Mouse (Mus musculus) liver, embryonic 11.5 days (tissue): ENCODE data around the gene Trpc4. TPM values are rescaled to one million over a fixed set of nuclear protein-coding genes. Genes with fewer than 3 reads are reported as not detected.

Experiments
- ATAC-seq: fragments of 200-750 bp; cut with Nextera tagmentation; replicated peaks from 2 replicates; pipeline ENCODE4 v1.8.0; 2017; ENCODE audit warnings: moderate number of reproducible peaks, mild to moderate bottlenecking, moderate TSS enrichment, moderate library complexity; ENCODE audit not compliant: low FRiP score
- DNase-seq: peaks from one replicate; pipeline ENCODE4 v3.0.0-alpha.2; 2017; ENCODE audit warnings: low spot score
- H3K27ac ChIP-seq: fragments of 300-500 bp; sonication (generic); 2 replicates; pipeline ENCODE4 v1.5.1; 2014; ENCODE audit warnings: mild to moderate bottlenecking, low read depth, low read length, control low read depth
- H3K27me3 ChIP-seq: fragments of 300-500 bp; sonication (generic); replicated peaks from 2 replicates; pipeline ENCODE4 v1.6.1; 2014; ENCODE audit warnings: low read length, mixed read lengths; ENCODE audit not compliant: control insufficient read depth, insufficient read depth
- H3K36me3 ChIP-seq: fragments of 300-500 bp; sonication (generic); 2 replicates; pipeline ENCODE4 v1.6.1; 2014; ENCODE audit warnings: mild to moderate bottlenecking, low read length, moderate library complexity, mixed read lengths; ENCODE audit not compliant: control insufficient read depth, insufficient read depth
- H3K4me1 ChIP-seq: fragments of 300-500 bp; sonication (generic); replicated peaks from 2 replicates; pipeline ENCODE4 v1.6.1; 2014; ENCODE audit warnings: low read length, mixed read lengths; ENCODE audit not compliant: control insufficient read depth, insufficient read depth
- H3K4me2 ChIP-seq: fragments of 300-500 bp; sonication (generic); 2 replicates; pipeline ENCODE4 v1.6.1; 2014; ENCODE audit warnings: mild to moderate bottlenecking, control low read depth, moderate library complexity
- H3K4me3 ChIP-seq: fragments of 300-500 bp; sonication (generic); 2 replicates; pipeline ENCODE4 v1.5.1; 2014; ENCODE audit warnings: low read depth, low read length, control low read depth
- H3K9ac ChIP-seq: fragments of 300-500 bp; sonication (generic); 2 replicates; pipeline ENCODE4 v1.6.1; 2014; ENCODE audit warnings: low read depth, low read length, control low read depth
- H3K9me3 ChIP-seq: fragments of 300-500 bp; sonication (generic); 2 replicates; pipeline ENCODE4 v1.6.1; 2016; ENCODE audit warnings: low read length, inconsistent platforms, mixed read lengths; ENCODE audit not compliant: control insufficient read depth
- WGBS: fragments of 180-500 bp; shearing (Covaris S2); extraction: QIAGEN DNeasy Blood & Tissue Kit; methylation state at CpG from one replicate; pipeline ENCODE4 v1.1.7; 2014; 5-methylcytosine and 5-hydroxymethylcytosine counted together
- polyA plus RNA-seq: library from polyadenylated mRNA; unstranded; fragments of >200 nt; fragmentation: Nextera tagmentation; extraction: Ambion mirVana; gene quantifications from 2 replicates; pipeline ENCODE4 v1.2.1, GENCODE M21; 2014

The Trpc4 gene
- polyA plus RNA-seq, 1 experiment from 2014 or later: 0.21 TPM

DNA sequence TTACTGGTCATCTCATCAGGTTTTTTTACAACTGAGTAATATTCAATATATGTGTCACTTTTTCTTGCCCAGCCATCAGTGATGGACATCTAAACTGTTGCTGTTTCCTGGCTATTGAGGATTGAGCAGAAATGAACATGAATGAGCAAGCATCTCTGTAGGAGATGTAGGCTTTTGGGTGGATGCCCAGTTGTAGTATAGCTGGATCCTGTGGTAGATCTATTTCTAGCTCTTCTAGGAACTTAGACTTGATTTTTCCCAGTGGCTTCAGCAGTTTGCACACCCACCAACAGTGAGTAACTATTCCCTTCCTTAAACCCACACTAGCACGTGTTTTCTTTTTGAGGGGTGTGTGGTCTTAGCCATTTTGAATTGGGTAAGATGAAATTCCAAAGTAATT, 87.3 kb downstream of the Trpc4 start:
- 77% methylated on average over 1 of the region's 1 CpGs for WGBS
- ATAC-seq (no peak), DNase-seq (no peak)
- no peak overlapping the region for H3K9ac ChIP-seq
- H3K4me1 ChIP-seq: no peaks in the 10 kb centered on the region
- no peaks in the 10 kb centered on the region for H3K9me3 ChIP-seq
- no peak overlapping the region for H3K4me3 ChIP-seq
- H3K27me3 ChIP-seq: no peaks in the 10 kb centered on the region
- H3K4me2 ChIP-seq: no peak overlapping the region
- no peak overlapping the region for H3K27ac ChIP-seq
- H3K36me3 ChIP-seq: no peaks in the 10 kb centered on the region

DNA sequence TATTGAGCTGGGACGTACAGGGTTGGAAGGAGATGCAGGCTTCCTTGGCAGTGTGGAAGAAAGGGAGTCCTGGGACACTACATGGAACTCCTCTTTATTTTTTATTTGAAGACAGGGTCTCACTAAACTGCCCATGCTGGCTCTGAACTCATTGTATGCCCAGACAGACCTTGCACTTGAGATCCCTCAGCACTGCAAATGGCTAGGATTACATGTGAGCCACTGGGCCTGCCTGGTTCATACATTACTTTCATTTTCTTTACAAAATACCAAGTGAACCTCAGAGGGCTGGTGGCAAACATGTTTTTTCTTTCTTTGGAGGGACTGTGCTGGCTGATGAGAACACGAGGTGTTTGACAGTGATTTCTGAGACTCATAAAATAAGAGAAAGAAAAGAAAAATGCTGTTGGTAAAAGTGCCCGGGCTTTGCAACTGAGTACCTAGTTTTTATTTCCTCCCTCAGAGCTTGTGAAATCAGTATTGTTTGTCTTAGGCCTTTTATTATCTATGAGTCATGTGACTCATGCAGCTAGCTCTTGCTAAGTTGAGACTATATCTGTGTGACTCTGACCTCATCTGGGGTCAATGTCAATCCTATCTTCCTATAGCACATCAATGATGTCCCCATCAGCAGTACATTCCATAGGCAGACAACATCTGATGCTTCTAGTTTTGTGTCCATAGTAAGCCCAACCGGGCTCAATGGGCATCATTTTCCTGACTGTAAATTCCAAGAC, 89.1 kb downstream of the Trpc4 start:
- Histone ChIP-seq H3K4me1 (no peaks in the 10 kb centered on the region), H3K9me3 (no peaks in the 10 kb centered on the region), H3K4me3 (no peak overlapping the region), H3K36me3 (no peaks in the 10 kb centered on the region), H3K9ac (no peak overlapping the region), H3K4me2 (no peak overlapping the region), H3K27ac (no peak overlapping the region), H3K27me3 (no peaks in the 10 kb centered on the region)
- DNase-seq: no peak
- 75% methylated on average over 4 of the region's 4 CpGs for WGBS
- ATAC-seq: no peak

DNA sequence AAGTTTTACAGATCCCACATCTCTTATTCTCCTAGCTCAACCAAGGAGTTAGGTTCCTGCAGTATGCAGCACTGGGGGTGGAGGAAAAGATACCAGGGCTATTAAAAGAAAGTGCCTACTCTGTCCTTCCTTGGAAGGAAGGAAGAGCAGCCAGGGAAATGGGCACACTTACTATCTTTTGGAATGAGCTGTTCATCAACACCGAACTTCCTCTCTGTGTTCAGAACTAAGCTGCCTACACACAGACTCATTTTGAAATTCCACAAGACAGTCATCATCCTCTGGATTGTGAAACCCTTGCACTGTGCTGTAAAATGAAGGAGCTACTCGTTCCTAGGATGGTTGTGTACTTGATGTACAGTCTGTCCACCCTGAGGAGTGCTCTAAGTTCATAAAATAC, 90.6 kb downstream of the Trpc4 start:
- Histone ChIP-seq H3K27ac (no peak overlapping the region), H3K9me3 (no peaks in the 10 kb centered on the region), H3K4me1 (no peaks in the 10 kb centered on the region), H3K36me3 (no peaks in the 10 kb centered on the region), H3K9ac (no peak overlapping the region), H3K4me2 (no peak overlapping the region), H3K4me3 (no peak overlapping the region), H3K27me3 (no peaks in the 10 kb centered on the region)
- ATAC-seq (no peak), DNase-seq (no peak)
- 61% methylated on average over 2 of the region's 2 CpGs for WGBS

DNA sequence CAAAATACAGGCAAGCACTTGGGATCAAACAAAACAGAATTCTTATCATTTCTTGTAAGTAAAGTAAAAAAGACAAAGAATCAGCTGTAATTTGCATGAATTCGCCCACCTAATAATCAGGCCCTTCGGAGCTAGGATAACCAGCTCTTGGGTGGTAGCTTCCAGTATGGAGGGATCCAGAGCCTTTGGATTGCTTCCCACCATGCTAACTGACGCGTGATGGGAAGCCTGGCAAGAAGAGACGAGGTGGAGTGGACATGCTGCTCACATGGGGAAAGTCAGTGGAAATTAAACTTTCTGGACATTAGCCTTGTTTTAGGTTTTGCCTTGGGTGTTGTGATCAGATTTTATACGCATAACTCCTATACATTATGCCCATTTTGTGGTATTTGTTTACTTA, 93.5 kb downstream of the Trpc4 start:
- H3K4me3 ChIP-seq: no peak overlapping the region
- no peak overlapping the region for H3K9ac ChIP-seq
- DNase-seq (no peak), ATAC-seq (no peak)
- 80% methylated on average over 6 of the region's 6 CpGs for WGBS
- H3K27me3 ChIP-seq: no peaks in the 10 kb centered on the region
- H3K9me3 ChIP-seq: no peaks in the 10 kb centered on the region
- H3K27ac ChIP-seq: no peak overlapping the region
- no peaks in the 10 kb centered on the region for H3K36me3 ChIP-seq
- no peaks in the 10 kb centered on the region for H3K4me1 ChIP-seq
- H3K4me2 ChIP-seq: no peak overlapping the region

DNA sequence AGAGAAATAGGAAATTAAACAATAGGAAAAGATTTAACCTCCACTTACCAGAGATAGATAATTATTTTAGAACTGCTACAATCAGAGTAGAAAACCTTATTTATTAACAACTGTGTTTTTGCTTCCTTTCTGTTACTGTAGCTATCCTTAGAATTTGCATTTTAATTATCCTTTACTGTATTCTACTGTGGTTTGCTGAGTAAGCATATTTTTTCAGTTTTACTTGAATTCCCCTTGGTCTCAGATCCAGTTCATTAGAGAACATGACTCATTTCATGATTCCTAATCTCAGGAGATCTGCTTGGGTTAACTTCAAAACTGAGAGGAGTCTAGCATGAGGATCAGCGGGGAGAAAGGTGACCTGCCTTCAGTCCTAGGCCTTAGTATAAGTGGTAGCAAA, 111.1 kb downstream of the Trpc4 start:
- H3K4me2 ChIP-seq: no peak overlapping the region

DNA sequence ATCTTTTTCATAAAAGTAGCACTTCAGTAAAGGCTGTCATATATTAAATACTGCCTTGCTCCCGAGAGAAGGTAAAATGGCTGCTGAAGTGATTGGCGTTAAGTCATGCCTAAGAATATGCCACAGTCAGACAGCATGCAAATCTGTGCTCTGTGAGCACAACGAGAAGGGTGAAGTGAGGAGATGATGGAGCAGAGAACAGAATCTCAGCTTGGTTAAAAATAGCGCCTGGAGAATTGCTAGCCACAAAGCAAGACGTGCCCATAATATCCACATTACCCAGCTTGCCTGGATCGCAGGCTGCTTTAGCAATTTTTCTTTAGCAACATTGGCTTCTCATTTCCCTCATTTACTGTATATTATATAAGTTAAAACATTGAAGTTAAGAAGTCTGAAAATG, 113.3 kb downstream of the Trpc4 start:
- H3K4me1 ChIP-seq: no peaks in the 10 kb centered on the region
- no peaks in the 10 kb centered on the region for H3K9me3 ChIP-seq
- no peak overlapping the region for H3K9ac ChIP-seq
- 81% methylated on average over 6 of the region's 6 CpGs for WGBS
- no peak for ATAC-seq
- H3K27me3 ChIP-seq: no peaks in the 10 kb centered on the region
- no peak overlapping the region for H3K4me3 ChIP-seq
- no peak overlapping the region for H3K27ac ChIP-seq
- H3K36me3 ChIP-seq: no peaks in the 10 kb centered on the region
- no peak overlapping the region for H3K4me2 ChIP-seq
- no peak for DNase-seq

More for the DNA sequence above, 111.1 kb downstream of the Trpc4 start:
- Histone ChIP-seq H3K4me3 (no peak overlapping the region), H3K4me1 (no peaks in the 10 kb centered on the region), H3K9me3 (no peaks in the 10 kb centered on the region), H3K9ac (no peak overlapping the region), H3K27ac (no peak overlapping the region), H3K27me3 (no peaks in the 10 kb centered on the region), H3K36me3 (no peaks in the 10 kb centered on the region)
- ATAC-seq (no peak), DNase-seq (no peak)
- 93% methylated on average over 1 of the region's 1 CpGs for WGBS

DNA sequence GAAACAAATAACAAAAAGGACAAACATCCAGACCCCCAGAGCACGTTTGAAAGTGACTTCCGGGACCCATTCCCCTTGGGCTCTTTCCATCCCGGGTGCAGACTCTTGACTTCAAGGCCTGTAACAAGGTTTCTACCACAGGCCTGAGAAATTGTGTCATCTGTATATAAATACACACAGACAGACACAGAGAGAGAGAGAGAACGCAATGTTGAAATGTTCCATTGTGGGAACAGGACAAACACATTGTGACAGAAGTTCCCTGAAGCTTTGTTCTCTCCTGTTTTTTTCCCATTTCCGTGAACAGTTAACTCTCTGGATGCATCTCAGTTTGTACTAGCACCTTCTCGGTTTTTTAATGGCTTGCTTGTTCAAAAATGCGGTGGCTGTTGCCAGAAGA, 118.8 kb downstream of the Trpc4 start:
- Histone ChIP-seq H3K4me2 (no peak overlapping the region), H3K4me1 (no peaks in the 10 kb centered on the region), H3K9me3 (no peaks in the 10 kb centered on the region), H3K27ac (no peak overlapping the region), H3K9ac (no peak overlapping the region), H3K36me3 (no peaks in the 10 kb centered on the region), H3K27me3 (no peaks in the 10 kb centered on the region), H3K4me3 (no peak overlapping the region)
- ATAC-seq (no peak), DNase-seq (no peak)
- WGBS: 77% methylated on average over 7 of the region's 7 CpGs

DNA sequence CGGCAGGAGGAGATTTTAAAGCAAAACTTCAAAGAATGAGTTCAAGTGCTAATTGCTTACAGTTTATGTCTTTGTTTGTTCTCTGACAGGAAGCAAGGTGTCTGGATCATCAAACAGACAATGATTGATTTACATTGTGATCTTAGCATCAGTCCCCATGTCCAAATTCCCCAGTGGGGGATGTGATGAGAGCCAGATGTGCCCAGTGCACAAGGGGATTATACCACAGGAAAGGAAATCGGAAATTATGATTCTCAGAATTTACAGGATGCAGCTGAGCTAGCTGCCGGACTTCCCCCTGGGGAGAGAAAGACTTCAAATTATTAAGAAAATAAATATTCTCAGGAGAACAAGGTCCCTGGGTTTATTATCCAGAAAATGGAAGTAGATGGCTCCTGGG, 133.9 kb downstream of the Trpc4 start:
- H3K9ac ChIP-seq: no peak overlapping the region
- H3K36me3 ChIP-seq: no peaks in the 10 kb centered on the region
- no peak overlapping the region for H3K4me3 ChIP-seq
- ATAC-seq: no peak
- H3K4me2 ChIP-seq: no peak overlapping the region
- H3K27ac ChIP-seq: no peak overlapping the region
- no peaks in the 10 kb centered on the region for H3K27me3 ChIP-seq
- no peak for DNase-seq
- H3K9me3 ChIP-seq: no peaks in the 10 kb centered on the region
- no peaks in the 10 kb centered on the region for H3K4me1 ChIP-seq
- 61% methylated on average over 3 of the region's 3 CpGs for WGBS

DNA sequence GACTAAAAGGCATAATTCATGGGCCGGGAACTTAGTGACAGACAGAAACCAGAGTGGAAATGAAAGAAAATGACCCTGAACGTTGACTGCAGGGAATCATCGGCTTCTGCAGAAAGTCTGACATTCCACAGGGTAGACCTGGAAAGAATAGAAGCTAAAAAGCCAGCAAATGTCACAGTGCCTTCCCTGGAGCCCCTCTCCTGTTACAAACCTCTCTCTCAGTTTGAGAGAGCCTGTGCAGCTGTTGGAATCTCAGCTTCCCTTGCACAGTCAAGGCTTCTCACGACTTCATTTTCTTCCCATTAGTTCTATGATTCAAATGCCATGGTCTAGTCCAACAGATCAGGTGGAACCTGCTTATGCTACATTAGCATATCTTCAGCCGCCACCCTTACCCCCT, 154.8 kb downstream of the Trpc4 start:
- H3K27me3 ChIP-seq: no peaks in the 10 kb centered on the region
- no peaks in the 10 kb centered on the region for H3K4me1 ChIP-seq
- H3K9ac ChIP-seq: no peak overlapping the region
- no peaks in the 10 kb centered on the region for H3K36me3 ChIP-seq
- no peak overlapping the region for H3K27ac ChIP-seq
- ATAC-seq (no peak), DNase-seq (no peak)
- no peak overlapping the region for H3K4me3 ChIP-seq
- 51% methylated on average over 5 of the region's 5 CpGs for WGBS
- H3K4me2 ChIP-seq: no peak overlapping the region
- H3K9me3 ChIP-seq: no peaks in the 10 kb centered on the region
